Mouse (Mus musculus): ENCODE measurements around the gene Chrna5.

Gene Chrna5

DNA sequence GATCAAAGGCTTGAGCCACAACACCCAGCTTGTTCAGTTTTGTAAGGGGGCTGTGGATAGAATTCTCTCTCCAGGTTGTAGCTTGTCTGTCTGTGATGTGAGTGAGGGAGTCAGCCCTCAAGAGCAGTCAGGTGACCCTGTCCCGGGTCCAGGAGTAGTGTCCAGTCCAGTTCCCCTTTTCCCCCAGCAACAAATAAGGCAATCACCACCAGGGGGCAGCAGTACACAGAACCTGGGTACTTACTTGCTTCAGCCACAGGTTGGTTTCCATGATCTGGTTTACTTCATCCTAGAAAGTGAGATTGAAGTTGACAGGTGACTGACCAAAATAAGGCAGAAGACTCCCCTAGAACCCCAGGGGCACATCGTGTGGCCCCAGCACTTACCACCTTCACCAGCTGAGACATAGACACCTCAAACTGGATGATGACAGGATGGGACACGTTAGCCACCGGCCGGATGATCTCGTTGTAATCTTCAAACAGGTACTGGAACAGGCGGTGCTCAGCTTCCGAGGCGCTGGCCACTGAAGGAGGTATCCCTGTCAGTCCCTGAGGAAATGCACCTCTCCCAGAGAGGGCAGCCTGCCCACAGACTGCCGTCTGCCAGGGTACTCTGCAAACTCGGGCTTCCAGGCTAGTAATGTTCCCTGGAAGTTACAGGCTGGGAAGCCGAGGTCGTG lies 43.4 kb downstream of the Chrna5 start:
- DNase-seq = peak; percentile 88 to 89

DNA sequence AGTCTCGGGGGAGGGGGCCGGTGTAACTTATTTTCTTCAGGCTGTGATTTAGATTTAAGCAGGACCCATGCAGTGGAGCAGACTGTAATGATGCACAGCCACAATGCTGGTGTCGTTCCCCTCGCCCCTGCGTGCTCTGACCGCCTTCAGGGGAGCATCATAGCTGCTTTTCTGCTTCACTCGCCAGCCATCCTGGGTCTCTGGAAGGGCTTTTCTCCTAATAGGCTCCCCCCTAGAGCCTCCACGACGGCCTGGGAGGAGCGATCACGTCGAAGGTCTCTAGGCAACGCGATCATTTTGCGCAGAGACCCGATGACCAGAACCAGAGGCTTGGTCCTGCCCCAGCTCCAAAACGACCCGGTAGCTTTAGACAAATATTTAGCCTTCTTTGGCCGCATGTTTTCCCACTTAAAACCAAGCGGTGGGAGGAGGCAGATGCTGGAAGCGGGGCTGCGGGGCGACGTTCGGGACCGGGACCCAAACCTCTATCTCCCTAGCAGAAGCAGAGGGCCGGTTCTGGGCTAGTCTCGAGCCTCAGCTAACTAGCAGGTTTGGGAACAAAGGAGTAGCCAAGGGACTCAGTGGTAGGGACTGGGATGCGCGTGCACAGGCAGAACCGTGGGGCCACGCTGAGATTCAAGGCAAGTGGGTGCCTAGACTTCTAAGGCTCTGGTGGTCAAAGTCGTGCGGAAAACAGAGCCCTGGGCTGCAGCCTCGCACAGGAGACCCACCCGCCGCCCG lies 45.0 kb downstream of the Chrna5 start:
- DNase-seq = no peak

GRCm38 (mm10) chr9:55026275-55026663 lies 45.6 kb downstream of the Chrna5 start, which contains the start of gene Chrna3:
Gene Chrna3, minus strand, starts transcription at chr9:55026562.
- peak; percentile 20 to 34 for DNase-seq

DNA sequence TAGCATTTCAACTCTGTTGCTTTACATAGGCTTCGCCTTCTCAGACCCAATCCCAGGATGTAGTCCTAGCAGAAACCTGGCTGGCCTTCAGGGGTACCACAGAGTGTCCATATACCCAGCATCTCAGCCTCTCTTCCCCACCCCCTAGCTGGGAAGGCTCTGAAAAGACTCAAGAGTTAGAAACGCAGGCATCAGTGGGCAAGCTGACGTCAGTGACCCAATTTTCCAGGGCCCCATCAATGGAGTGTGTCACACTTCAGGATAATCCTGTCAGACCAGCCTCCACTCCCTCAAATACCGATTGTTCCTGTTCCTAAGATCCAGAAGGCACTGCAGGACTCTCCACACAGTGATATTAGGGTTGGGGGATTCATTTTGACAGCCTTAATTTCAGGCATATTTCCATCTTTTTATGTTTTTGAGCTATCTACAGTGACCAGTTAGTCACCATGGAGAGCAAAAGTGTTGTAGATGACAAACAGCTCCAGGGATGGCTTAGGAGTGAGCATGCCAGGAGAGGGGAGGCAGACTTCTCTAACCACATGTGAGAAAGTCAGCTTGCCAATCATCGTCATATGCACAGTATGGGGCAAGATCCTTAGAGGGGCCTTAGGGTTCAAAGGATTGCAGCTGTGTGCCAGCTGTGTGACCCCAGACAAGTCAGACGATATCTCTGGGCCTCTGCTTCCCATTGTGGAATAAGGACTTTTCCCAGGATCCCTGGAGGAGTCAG lies 50.9 kb downstream of the Chrna5 start:
- no peak for DNase-seq

DNA sequence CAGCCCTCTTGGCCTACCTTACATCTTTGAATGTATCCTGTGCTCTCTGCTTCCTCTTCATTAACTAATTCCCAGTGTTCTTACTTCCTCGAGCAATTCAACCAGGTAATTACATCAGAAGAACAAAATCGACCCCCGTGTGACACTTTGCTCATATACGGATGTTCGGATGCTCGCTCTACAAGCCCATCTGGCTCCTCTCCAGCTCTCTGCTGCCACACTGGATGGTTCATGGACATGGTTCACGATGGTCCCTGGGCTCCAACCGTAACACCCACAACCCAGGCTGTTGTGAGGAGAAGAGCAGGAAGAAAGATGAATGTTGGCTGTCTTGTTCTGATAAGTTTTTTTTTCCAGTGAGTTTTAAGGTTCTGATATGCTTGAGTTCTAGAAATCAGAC lies 58.3 kb downstream of the Chrna5 start:
- DNase-seq = no peak

DNA sequence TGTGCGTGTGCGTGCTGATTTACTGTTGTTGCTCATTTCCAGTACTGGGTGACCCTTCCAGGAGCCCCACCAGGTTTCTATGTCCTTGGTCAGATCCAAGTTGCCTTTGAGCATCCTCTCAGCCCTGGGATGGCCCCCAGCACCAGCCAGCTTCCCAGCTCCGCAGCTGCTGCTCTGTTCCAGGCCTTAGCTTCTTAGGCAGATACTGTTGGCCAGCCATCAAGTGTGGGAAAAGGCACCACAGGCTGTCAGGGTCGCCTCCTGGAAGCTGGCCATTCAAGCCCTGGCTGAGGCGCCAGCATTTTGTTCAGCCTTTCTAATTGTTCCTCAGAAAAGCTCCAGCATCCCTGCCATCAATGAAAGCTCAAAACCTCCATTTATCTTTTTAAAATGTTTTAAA lies 59.3 kb downstream of the Chrna5 start:
- DNase-seq = no peak

DNA sequence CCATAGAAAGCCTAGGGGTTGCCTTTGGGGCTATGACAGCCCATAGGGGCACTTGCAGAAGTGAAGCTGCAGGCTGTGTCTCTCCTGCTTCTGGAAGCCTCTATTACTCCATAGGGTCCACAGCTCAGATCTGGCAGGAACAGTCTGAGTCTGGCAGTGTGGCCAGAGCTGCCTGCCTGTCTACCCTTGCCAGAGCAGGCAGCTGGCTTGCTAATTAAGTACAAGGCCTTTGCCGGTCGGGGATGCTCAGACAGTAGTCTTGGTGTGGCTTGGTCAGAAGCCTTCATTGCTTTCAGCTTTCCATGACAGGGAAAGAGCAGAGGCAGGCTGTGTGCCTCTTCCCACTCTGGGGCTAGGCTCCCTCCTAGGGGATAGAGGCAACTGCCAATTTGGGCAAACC lies 60.7 kb downstream of the Chrna5 start:
- DNase-seq = no peak

- no peak for DNase-seq
These were observed 63.0 kb downstream of the Chrna5 start for GRCm38 (mm10) chr9:55043688-55044087.

- no peak for DNase-seq
These were observed 64.3 kb downstream of the Chrna5 start for GRCm38 (mm10) chr9:55045001-55045400.

DNA sequence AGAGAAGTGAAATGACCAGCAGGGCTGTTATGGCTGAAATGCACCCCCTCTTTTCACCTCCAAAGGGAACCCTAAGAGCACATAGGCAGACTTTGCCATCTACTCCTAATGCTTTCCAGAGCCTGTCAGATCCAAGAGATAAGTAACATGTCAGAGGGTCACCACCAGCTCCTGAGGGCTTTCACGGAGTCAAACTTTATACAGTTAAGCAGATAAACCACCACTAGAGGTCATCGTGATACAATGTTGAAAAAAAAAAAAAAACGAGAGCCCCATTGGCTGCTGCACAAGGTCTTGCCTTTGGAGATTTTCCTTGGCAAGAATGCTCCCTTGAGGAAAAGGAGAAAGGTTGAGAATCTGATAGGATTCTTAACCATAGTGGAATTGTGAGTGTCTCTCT lies 66.1 kb downstream of the Chrna5 start:
- no peak for DNase-seq

GRCm38 (mm10) chr9:55048211-55048880 lies 67.7 kb downstream of the Chrna5 start, which contains the start of gene Chrnb4:
Gene Chrnb4, minus strand, starts transcription at chr9:55048779.
- no peak for DNase-seq

GRCm38 (mm10) chr9:55055386-55055930 lies 74.8 kb downstream of the Chrna5 start:
- no peak for DNase-seq
